ENCODE assay signal across 13 mouse cellular contexts in the genomic region with DNA sequence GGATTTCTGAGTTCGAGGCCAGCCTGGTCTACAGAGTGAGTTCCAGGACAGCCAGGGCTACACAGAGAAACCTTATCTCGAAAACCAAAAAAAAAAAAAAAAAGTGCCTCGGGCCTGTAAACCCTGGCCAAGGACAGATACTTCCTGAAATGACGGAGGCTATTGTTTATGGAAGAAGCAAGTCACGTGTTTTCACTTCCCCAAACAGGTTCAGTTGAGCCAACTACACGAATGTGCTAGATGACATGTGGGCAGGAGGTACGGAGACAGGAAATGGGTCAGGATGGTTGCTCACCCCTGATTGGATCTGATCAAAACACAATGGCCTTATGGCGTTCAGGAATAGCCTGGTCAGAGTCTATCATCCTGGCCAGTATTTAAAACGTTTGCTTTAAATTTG. TPM values are rescaled to one million over a fixed set of nuclear protein-coding genes. Genes with fewer than 3 reads are reported as not detected.
DNase-seq lines count a peak whose midpoint lies in the region; ATAC-seq and TF ChIP-seq lines count a peak whose summit lies in the region.
"Had no signal": no experiment of that assay in that cellular context is flagged by ENCODE, and none has a peak within 500 bp of the region (broad histone marks: within the 10 kb centered on the region; RNA-seq: fewer than 3 reads in every experiment).

No protein-coding gene starts in this region.

- H3K4me3 ChIP-seq in MEL (ENCODE audit: control insufficient read depth in 1 of 2, insufficient read depth in 1 of 2, low read depth in 2 of 2, low read length in 2 of 2): no peak overlapping the region
- H3K4me3 ChIP-seq in heart, embryonic 13.5 days: no peak overlapping the region
- no peak overlapping the region for H3K4me3 ChIP-seq in forebrain, embryonic 10.5 days
- H3K4me3 ChIP-seq: forebrain, embryonic 15.5 days had no signal

- WGBS in heart, embryonic 13.5 days: 63% methylated on average over 9 of the region's 9 CpGs
- 79% methylated on average over 9 of the region's 9 CpGs for WGBS in forebrain, embryonic 10.5 days

- peaks cover 0 to 38% of the 10 kb centered on the region in 2 experiments; a peak in 2 of 4 replicates for H3K36me3 ChIP-seq in MEL (ENCODE audit: control insufficient read depth in 1 of 2, insufficient read depth in 2 of 2, low read length in 2 of 2)
- H3K36me3 ChIP-seq in heart, embryonic 13.5 days: no peaks in the 10 kb centered on the region
- no peaks in the 10 kb centered on the region for H3K36me3 ChIP-seq in forebrain, embryonic 10.5 days (replicated peaks)
- H3K36me3 ChIP-seq: forebrain, embryonic 15.5 days had no signal

- peak; percentile 26 to 37; a peak in 1 of 4 replicates for TF ChIP-seq EP300 in MEL (IDR thresholded peaks at IDR 0.05; ENCODE audit: low read depth in 1 of 2, low read length in 2 of 2)

- no peaks in the 10 kb centered on the region for H3K27me3 ChIP-seq in MEL (ENCODE audit: control insufficient read depth in 1 of 2, insufficient read depth in 2 of 2, low read length in 2 of 2)
- no peaks in the 10 kb centered on the region for H3K27me3 ChIP-seq in heart, embryonic 13.5 days (replicated peaks)
- H3K27me3 ChIP-seq in forebrain, embryonic 10.5 days (ENCODE audit: poor library complexity, severe bottlenecking): 0 out of 2 replicates have a peak, but pooled peaks cover 9% of the 10 kb centered on the region
- H3K27me3 ChIP-seq: forebrain, embryonic 15.5 days had no signal

- TF ChIP-seq CTCF in MEL (IDR thresholded peaks at IDR 0.05 in 2 of 3, conservative IDR thresholded peaks at IDR 0.05 in 1 of 3; ENCODE audit: control insufficient read depth in 1 of 3, insufficient read depth in 1 of 3, low read depth in 2 of 3, low read length in 3 of 3, poor library complexity in 1 of 3, severe bottlenecking in 1 of 3): no peak

- peak; percentile 35 for DNase-seq in kidney, adult 9 months
- DNase-seq in kidney, postnatal 14 days: no peak
- peak; percentile 91 for DNase-seq in MEL (ENCODE audit: low read depth, low spot score)
- DNase-seq in lung, postnatal 36 days: peak; percentile 69
- DNase-seq in right cerebral cortex, postnatal 14 days: no peak
- no peak for DNase-seq in thymus, postnatal 25 days
- no peak for DNase-seq in forebrain, embryonic 10.5 days (ENCODE audit: extremely low spot score, low spot score)
- DNase-seq: embryo, embryonic 11 days; thymus, postnatal 14 days had no signal

- H3K27ac ChIP-seq in MEL (ENCODE audit: control insufficient read depth, low read depth, low read length): peak overlapping the region; percentile 60
- peak overlapping the region; percentile 29; the same call in 1 of the 2 replicates for H3K27ac ChIP-seq in heart, embryonic 13.5 days (replicated peaks)
- no peak overlapping the region for H3K27ac ChIP-seq in forebrain, embryonic 10.5 days
- H3K27ac ChIP-seq: forebrain, embryonic 15.5 days had no signal

- H3K4me2 ChIP-seq in heart, embryonic 13.5 days: no peak overlapping the region
- H3K4me2 ChIP-seq: forebrain, embryonic 15.5 days had no signal

- peak in 1 of 2 experiments; percentile 41; a peak in 1 of 4 replicates for TF ChIP-seq POLR2A in MEL (IDR thresholded peaks at IDR 0.05; ENCODE audit: control insufficient read depth in 1 of 2, insufficient read depth in 1 of 2, low read depth in 1 of 2, low read length in 2 of 2, poor library complexity in 1 of 2)

- no peaks in the 10 kb centered on the region for H3K9me3 ChIP-seq in MEL (replicated peaks; ENCODE audit: insufficient read depth, low read length)
- H3K9me3 ChIP-seq in heart, embryonic 13.5 days: no peaks in the 10 kb centered on the region
- no peaks in the 10 kb centered on the region for H3K9me3 ChIP-seq in forebrain, embryonic 10.5 days
- H3K9me3 ChIP-seq: forebrain, embryonic 15.5 days had no signal

- no peak for ATAC-seq in heart, embryonic 13.5 days (ENCODE audit: extremely low read depth, insufficient number of reproducible peaks, low FRiP score, low TSS enrichment)
- ATAC-seq: forebrain, embryonic 15.5 days; hindbrain, embryonic 16.5 days had no signal

- TF ChIP-seq RAD21 in MEL (IDR thresholded peaks at IDR 0.05; ENCODE audit: low read depth, low read length): no peak

- H3K9ac ChIP-seq in MEL (ENCODE audit: control insufficient read depth, low read depth, low read length, poor library complexity, severe bottlenecking): peak overlapping the region; percentile 31; the same call in 1 of the 2 replicates
- no peak overlapping the region for H3K9ac ChIP-seq in heart, embryonic 13.5 days
- H3K9ac ChIP-seq: forebrain, embryonic 15.5 days had no signal

- no peaks in the 10 kb centered on the region for H3K79me2 ChIP-seq in MEL (ENCODE audit: control insufficient read depth, insufficient read depth, low read length, poor library complexity)

- peaks cover 26 to 59% of the 10 kb centered on the region in 2 experiments for H3K4me1 ChIP-seq in MEL (ENCODE audit: control insufficient read depth in 1 of 2, insufficient read depth in 2 of 2, low read length in 2 of 2)
- H3K4me1 ChIP-seq in heart, embryonic 13.5 days: peaks cover 28% of the 10 kb centered on the region
- H3K4me1 ChIP-seq in forebrain, embryonic 10.5 days: peaks cover 45% of the 10 kb centered on the region

TF ChIP-seq in MEL, 35 proteins besides CTCF, POLR2A, EP300 and RAD21 (continues in another document):
- peak; percentile 99 for TF ChIP-seq MAX (IDR thresholded peaks at IDR 0.05; ENCODE audit: low read length)
- TF ChIP-seq MAZ (IDR thresholded peaks at IDR 0.05; ENCODE audit: low read depth, low read length): no peak
- peak; percentile 85 for TF ChIP-seq ETS1 (IDR thresholded peaks at IDR 0.05; ENCODE audit: low read depth, low read length)
- TF ChIP-seq ZKSCAN1 (IDR thresholded peaks at IDR 0.05; ENCODE audit: low read depth, low read length): no peak; the same call in 1 of the 2 replicates
- no peak for TF ChIP-seq ZC3H11A (IDR thresholded peaks at IDR 0.05; ENCODE audit: low read depth, low read length)
- TF ChIP-seq MYC (IDR thresholded peaks at IDR 0.05; ENCODE audit: low read depth, low read length): peak; percentile 93
- TF ChIP-seq MXI1 (IDR thresholded peaks at IDR 0.05; ENCODE audit: low read depth, low read length): peak; percentile 92
- no peak for TF ChIP-seq ZMIZ1 (IDR thresholded peaks at IDR 0.05; ENCODE audit: low read depth, low read length)
- TF ChIP-seq KAT2A (conservative IDR thresholded peaks at IDR 0.05; ENCODE audit: low read depth, low read length): 0 out of 2 replicates have a peak, but pooled peaks have one; percentile 10
- TF ChIP-seq CHD2 (IDR thresholded peaks at IDR 0.05; ENCODE audit: low read length): no peak
- TF ChIP-seq TBP (IDR thresholded peaks at IDR 0.05; ENCODE audit: low read depth, low read length): 0 out of 2 replicates have a peak, but pooled peaks have one; percentile 33
- peak; percentile 80 for TF ChIP-seq ELF1 (IDR thresholded peaks at IDR 0.05; ENCODE audit: low read depth, low read length)
- peak; percentile 91 for TF ChIP-seq USF1 (IDR thresholded peaks at IDR 0.05; ENCODE audit: low read depth, low read length)
- peak; percentile 48 to 61; a peak in 2 of 4 replicates for TF ChIP-seq USF2 (IDR thresholded peaks at IDR 0.05; ENCODE audit: borderline replicate concordance in 1 of 2, insufficient read depth in 1 of 2, low read depth in 1 of 2, low read length in 2 of 2)
- no peak for TF ChIP-seq UBTF (IDR thresholded peaks at IDR 0.05; ENCODE audit: borderline replicate concordance, insufficient read depth, low read depth, low read length)
- no peak for TF ChIP-seq TAL1 (IDR thresholded peaks at IDR 0.05; ENCODE audit: low read length)
- no peak for TF ChIP-seq E2F4 (IDR thresholded peaks at IDR 0.05; ENCODE audit: borderline replicate concordance, low read depth, low read length)
- no peak for TF ChIP-seq NELFE (IDR thresholded peaks at IDR 0.05; ENCODE audit: low read depth, low read length)
- peak; percentile 67 for TF ChIP-seq HCFC1 (IDR thresholded peaks at IDR 0.05; ENCODE audit: low read depth, low read length)
- TF ChIP-seq BHLHE40 (IDR thresholded peaks at IDR 0.05; ENCODE audit: borderline replicate concordance, low read depth, low read length): peak; percentile 89
- peak; percentile 7; the same call in 1 of the 2 replicates for TF ChIP-seq RCOR1 (IDR thresholded peaks at IDR 0.05; ENCODE audit: low read depth, low read length)
- no peak for TF ChIP-seq MEF2A (IDR thresholded peaks at IDR 0.05; ENCODE audit: extremely low read depth, insufficient replicate concordance, low read depth, low read length, poor library complexity, severe bottlenecking)
- TF ChIP-seq NRF1 (IDR thresholded peaks at IDR 0.05; ENCODE audit: insufficient read depth, low read depth, low read length, poor library complexity, severe bottlenecking): no peak

RNA-seq across cellular contexts. Expression of gene Ncf2, which starts 1.9 kb away (rescaled TPM):
- 35.0 and 41.8 TPM in 2 replicates for total RNA-seq in MEL (2012; rRNA removed)
- polyA plus RNA-seq in MEL (2012; ENCODE audit: insufficient read depth in 1 of 2, insufficient read length in 2 of 2, low read depth in 1 of 2, low replicate concordance in 2 of 2, missing spikeins in 1 of 2): 10 to 100 TPM in 1 of 2 experiments, not detected in 1; 49.2 TPM
- polyA plus RNA-seq in heart, embryonic 13.5 days (2015; fragmentation: Nextera tagmentation; extraction: Ambion mirVana): 3.3 and 4.6 TPM in 2 replicates
- 2.1 and 2.7 TPM in 2 replicates for polyA plus RNA-seq in forebrain, embryonic 10.5 days (2016; fragmentation: Nextera tagmentation; extraction: Ambion mirVana)

RNA-seq across cellular contexts. Expression of gene Arpc5, which starts 31.8 kb away (rescaled TPM):
- 117 and 119 TPM in 2 replicates for total RNA-seq in MEL (2012; rRNA removed)
- polyA plus RNA-seq in MEL (2012; ENCODE audit: insufficient read depth in 1 of 2, insufficient read length in 2 of 2, low read depth in 1 of 2, low replicate concordance in 2 of 2, missing spikeins in 1 of 2): 100 to 1,000 TPM in 1 of 2 experiments, not detected in 1; 145 TPM
- 198 and 202 TPM in 2 replicates for polyA plus RNA-seq in heart, embryonic 13.5 days (2015; fragmentation: Nextera tagmentation; extraction: Ambion mirVana)
- 195 and 203 TPM in 2 replicates for polyA plus RNA-seq in forebrain, embryonic 10.5 days (2016; fragmentation: Nextera tagmentation; extraction: Ambion mirVana)

RNA-seq across cellular contexts. Expression of gene Rgl1, which starts 32.0 kb away (rescaled TPM):
- 0.12 and 0.36 TPM in 2 replicates for total RNA-seq in MEL (2012; rRNA removed)
- polyA plus RNA-seq in MEL (2012; ENCODE audit: insufficient read depth in 1 of 2, insufficient read length in 2 of 2, low read depth in 1 of 2, low replicate concordance in 2 of 2, missing spikeins in 1 of 2): under 1 TPM in 1 of 2 experiments, not detected in 1; 0.39 TPM
- polyA plus RNA-seq in heart, embryonic 13.5 days (2015; fragmentation: Nextera tagmentation; extraction: Ambion mirVana): 54.1 and 59.2 TPM in 2 replicates
- 29.1 TPM in 2 replicates for polyA plus RNA-seq in forebrain, embryonic 10.5 days (2016; fragmentation: Nextera tagmentation; extraction: Ambion mirVana)

RNA-seq across cellular contexts. Expression of gene Apobec4, which starts 47.8 kb away (rescaled TPM):
- not detected in 2 replicates for total RNA-seq in MEL (2012; rRNA removed)
- polyA plus RNA-seq in MEL (2012; ENCODE audit: insufficient read depth in 1 of 2, insufficient read length in 2 of 2, low read depth in 1 of 2, low replicate concordance in 2 of 2, missing spikeins in 1 of 2): not detected
- not detected in 2 replicates for polyA plus RNA-seq in heart, embryonic 13.5 days (2015; fragmentation: Nextera tagmentation; extraction: Ambion mirVana)
- polyA plus RNA-seq in forebrain, embryonic 10.5 days (2016; fragmentation: Nextera tagmentation; extraction: Ambion mirVana): not detected in 2 replicates
- polyA plus RNA-seq: forebrain, embryonic 15.5 days; limb, embryonic 14.5 days had no signal

Comparison
In these comparisons a context has a peak if more than half of its experiments do, and no peak if none do; other contexts are left out.
1. DNase-seq: peak in kidney, adult 9 months (single experiment), MEL (single experiment) and lung, postnatal 36 days (single experiment); none in kidney, postnatal 14 days (single experiment), right cerebral cortex, postnatal 14 days (single experiment), thymus, postnatal 25 days (single experiment) and forebrain, embryonic 10.5 days (single experiment).
2. RNA of gene Rgl1, which starts 32.0 kb away (polyA plus RNA-seq): 54.1 to 59.2 TPM in heart, embryonic 13.5 days and 29.1 TPM in forebrain, embryonic 10.5 days; 0.39 TPM in MEL; every median in the first group is over 10 times any median in the second.